8 mouse cellular contexts compared by ENCODE assay signal in genomic region chr2:132847581-132847980, GRCm38 (mm10). TPM values are rescaled to one million over a fixed set of nuclear protein-coding genes. Genes with fewer than 3 reads are reported as not detected.
A peak's percentile ranks its signal among the peaks of the same experiment; 100 is the strongest.
DNase-seq lines count a peak whose midpoint lies in the region; ATAC-seq and TF ChIP-seq lines count a peak whose summit lies in the region.

No protein-coding gene starts in this region.

- peaks cover 11% of the 10 kb centered on the region for H3K36me3 ChIP-seq in heart, embryonic 12.5 days
- peaks cover 56% of the 10 kb centered on the region for H3K36me3 ChIP-seq in G1E (replicated peaks)
- H3K36me3 ChIP-seq in neural tube, embryonic 12.5 days, result peaks cover 20% of the 10 kb centered on the region

- ATAC-seq in heart, embryonic 12.5 days (ENCODE audit: insufficient number of reproducible peaks, low FRiP score), result no peak
- ATAC-seq in G1E (ENCODE audit: extremely low read depth, insufficient number of reproducible peaks, low FRiP score, poor library complexity, severe bottlenecking), result no peak; the same call in 1 of the 2 replicates
- no peak for ATAC-seq in neural tube, embryonic 12.5 days (ENCODE audit: low FRiP score, low read depth)

- H3K4me3 ChIP-seq in heart, embryonic 12.5 days, result peak overlapping the region; percentile 98
- peak overlapping the region; percentile 93 for H3K4me3 ChIP-seq in G1E (ENCODE audit: low read depth, low read length)
- H3K4me3 ChIP-seq in embryonic fibroblast, embryonic 13.5 days (ENCODE audit: insufficient read depth, low read length), result peak overlapping the region; percentile 85
- peak overlapping the region; percentile 95 for H3K4me3 ChIP-seq in neural tube, embryonic 12.5 days

- TF ChIP-seq CTCF in G1E (IDR thresholded peaks at IDR 0.05; ENCODE audit: low read depth, low read length), result no peak
- no peak for TF ChIP-seq CTCF in embryonic fibroblast, embryonic 13.5 days (IDR thresholded peaks at IDR 0.05; ENCODE audit: borderline replicate concordance, insufficient read depth, low read length)

- peak overlapping the region; percentile 76 for H3K4me2 ChIP-seq in heart, embryonic 12.5 days
- peak overlapping the region; percentile 77 for H3K4me2 ChIP-seq in neural tube, embryonic 12.5 days (replicated peaks)

- no peaks in the 10 kb centered on the region for H3K27me3 ChIP-seq in heart, embryonic 12.5 days (replicated peaks)
- H3K27me3 ChIP-seq in G1E (ENCODE audit: insufficient read depth, low read length), result no peaks in the 10 kb centered on the region
- no peaks in the 10 kb centered on the region for H3K27me3 ChIP-seq in neural tube, embryonic 12.5 days (replicated peaks)

- peaks cover 11% of the 10 kb centered on the region for H3K4me1 ChIP-seq in heart, embryonic 12.5 days (replicated peaks)
- H3K4me1 ChIP-seq in G1E (ENCODE audit: insufficient read depth, low read depth, low read length), result peaks cover 32% of the 10 kb centered on the region
- no peaks in the 10 kb centered on the region; the same call in 1 of the 2 replicates for H3K4me1 ChIP-seq in embryonic fibroblast, embryonic 13.5 days (ENCODE audit: control insufficient read depth, insufficient read depth, low read length)
- H3K4me1 ChIP-seq in neural tube, embryonic 12.5 days, result peaks cover 10% of the 10 kb centered on the region

- H3K9me3 ChIP-seq in heart, embryonic 12.5 days (replicated peaks), result no peaks in the 10 kb centered on the region
- H3K9me3 ChIP-seq in G1E (replicated peaks), result no peaks in the 10 kb centered on the region
- H3K9me3 ChIP-seq in neural tube, embryonic 12.5 days, result no peaks in the 10 kb centered on the region

- H3K9ac ChIP-seq in heart, embryonic 12.5 days, result peak overlapping the region; percentile 97; the same call in 1 of the 2 replicates
- peak overlapping the region; percentile 93; the same call in 1 of the 2 replicates for H3K9ac ChIP-seq in neural tube, embryonic 12.5 days

- WGBS in heart, embryonic 12.5 days, result 33% methylated on average over 7 of the region's 7 CpGs
- WGBS in neural tube, embryonic 12.5 days, result 24% methylated on average over 7 of the region's 7 CpGs

- intact Hi-C loops in heart, postnatal 14 days (cut with DNase I), result no loop called here

- DNase-seq in heart, postnatal 14 days, result no peak
- DNase-seq in G1E (ENCODE audit: low spot score), result peak; percentile 10
- DNase-seq in kidney, postnatal 25 days, result peak; percentile 22 to 56
- DNase-seq in testis, postnatal 10 days (ENCODE audit: low spot score), result no peak
- DNase-seq in spleen, postnatal 4 days (ENCODE audit: low spot score in 2 of 2), result no peak

- no peak overlapping the region for H3K27ac ChIP-seq in heart, embryonic 12.5 days (ENCODE audit: poor library complexity, severe bottlenecking)
- no peak overlapping the region for H3K27ac ChIP-seq in embryonic fibroblast, embryonic 13.5 days (ENCODE audit: insufficient read depth, low read length)
- H3K27ac ChIP-seq in neural tube, embryonic 12.5 days, result no peak overlapping the region

- no peak for TF ChIP-seq POLR2A in embryonic fibroblast, embryonic 13.5 days (IDR thresholded peaks at IDR 0.05; ENCODE audit: low read depth, low read length)

RNA-seq across cellular contexts. Expression of gene Crls1, which starts 1.1 kb away (rescaled TPM):
- 22.2 and 23.6 TPM in 2 replicates for polyA plus RNA-seq in heart, embryonic 12.5 days (2016; fragmentation: Nextera tagmentation; extraction: Ambion mirVana)
- total RNA-seq in heart, postnatal 14 days (2021), result 10 to 100 TPM; 15.1 to 16.0 TPM
- total RNA-seq in G1E (2014; fragmentation: Nextera tagmentation), result 48.8 and 55.3 TPM in 2 replicates
- total RNA-seq in G1E (2017), result 51.7 and 57.3 TPM in 2 replicates
- 39.2 and 55.0 TPM in 2 replicates for polyA plus RNA-seq in G1E (2012)
- polyA plus RNA-seq in embryonic fibroblast, embryonic 13.5 days (2011; ENCODE audit: insufficient read length, low read depth, missing spikeins), result 53.2 and 60.4 TPM in 2 replicates
- polyA plus RNA-seq in neural tube, embryonic 12.5 days (2016; fragmentation: Nextera tagmentation; extraction: Ambion mirVana), result 25.8 and 28.0 TPM in 2 replicates

RNA-seq across cellular contexts. Expression of gene Mcm8, which starts 31.6 kb away (rescaled TPM):
- 13.2 and 14.0 TPM in 2 replicates for polyA plus RNA-seq in heart, embryonic 12.5 days (2016; fragmentation: Nextera tagmentation; extraction: Ambion mirVana)
- total RNA-seq in heart, postnatal 14 days (2021), result 1 to 10 TPM; 2.6 to 2.9 TPM
- total RNA-seq in G1E (2014; fragmentation: Nextera tagmentation), result 35.7 and 36.5 TPM in 2 replicates
- total RNA-seq in G1E (2017), result 14.3 and 16.4 TPM in 2 replicates
- 2.6 and 3.2 TPM in 2 replicates for polyA plus RNA-seq in G1E (2012)
- polyA plus RNA-seq in embryonic fibroblast, embryonic 13.5 days (2011; ENCODE audit: insufficient read length, low read depth, missing spikeins), result 7.0 and 8.6 TPM in 2 replicates
- 12.5 and 13.0 TPM in 2 replicates for polyA plus RNA-seq in neural tube, embryonic 12.5 days (2016; fragmentation: Nextera tagmentation; extraction: Ambion mirVana)

RNA-seq across cellular contexts. Expression of gene Trmt6, which starts 31.7 kb away (rescaled TPM):
- polyA plus RNA-seq in heart, embryonic 12.5 days (2016; fragmentation: Nextera tagmentation; extraction: Ambion mirVana), result 21.7 and 24.0 TPM in 2 replicates
- total RNA-seq in heart, postnatal 14 days (2021), result 1 to 10 TPM; 6.9 to 7.9 TPM
- total RNA-seq in G1E (2014; fragmentation: Nextera tagmentation) (26.0 and 42.0 TPM in 2 replicates), G1E (2017) (46.9 and 56.4 TPM in 2 replicates)
- 7.3 and 9.9 TPM in 2 replicates for polyA plus RNA-seq in G1E (2012)
- polyA plus RNA-seq in embryonic fibroblast, embryonic 13.5 days (2011; ENCODE audit: insufficient read length, low read depth, missing spikeins), result 27.5 and 33.9 TPM in 2 replicates
- 28.5 and 30.6 TPM in 2 replicates for polyA plus RNA-seq in neural tube, embryonic 12.5 days (2016; fragmentation: Nextera tagmentation; extraction: Ambion mirVana)

RNA-seq across cellular contexts. Expression of gene Lrrn4, which starts 33.1 kb away (rescaled TPM):
- polyA plus RNA-seq in heart, embryonic 12.5 days (2016; fragmentation: Nextera tagmentation; extraction: Ambion mirVana), result 21.1 and 22.5 TPM in 2 replicates
- total RNA-seq in heart, postnatal 14 days (2021), result 1 to 10 TPM; 7.2 to 8.0 TPM
- total RNA-seq in G1E (2014; fragmentation: Nextera tagmentation) (not detected in 2 replicates), G1E (2017) (0.06 and 0.11 TPM in 2 replicates)
- polyA plus RNA-seq in G1E (2012), result not detected in 2 replicates
- 0.83 TPM in 1 of 2 replicates, not detected in the other for polyA plus RNA-seq in embryonic fibroblast, embryonic 13.5 days (2011; ENCODE audit: insufficient read length, low read depth, missing spikeins)
- 0.05 TPM in 2 replicates for polyA plus RNA-seq in neural tube, embryonic 12.5 days (2016; fragmentation: Nextera tagmentation; extraction: Ambion mirVana)

Comparison
In these comparisons a context has a peak if more than half of its experiments do, and no peak if none do; other contexts are left out.
1. DNase-seq: peak in G1E (single experiment) and kidney, postnatal 25 days (2 of 2); none in heart, postnatal 14 days (0 of 2), testis, postnatal 10 days (single experiment) and spleen, postnatal 4 days (0 of 2).
2. Peak in every context shown above with its lines, with median percentiles within 50 percentile points of each other: H3K4me3 ChIP-seq.